Mouse (Mus musculus): ENCODE results near the gene Fam166b.

Fam166b gene

DNA sequence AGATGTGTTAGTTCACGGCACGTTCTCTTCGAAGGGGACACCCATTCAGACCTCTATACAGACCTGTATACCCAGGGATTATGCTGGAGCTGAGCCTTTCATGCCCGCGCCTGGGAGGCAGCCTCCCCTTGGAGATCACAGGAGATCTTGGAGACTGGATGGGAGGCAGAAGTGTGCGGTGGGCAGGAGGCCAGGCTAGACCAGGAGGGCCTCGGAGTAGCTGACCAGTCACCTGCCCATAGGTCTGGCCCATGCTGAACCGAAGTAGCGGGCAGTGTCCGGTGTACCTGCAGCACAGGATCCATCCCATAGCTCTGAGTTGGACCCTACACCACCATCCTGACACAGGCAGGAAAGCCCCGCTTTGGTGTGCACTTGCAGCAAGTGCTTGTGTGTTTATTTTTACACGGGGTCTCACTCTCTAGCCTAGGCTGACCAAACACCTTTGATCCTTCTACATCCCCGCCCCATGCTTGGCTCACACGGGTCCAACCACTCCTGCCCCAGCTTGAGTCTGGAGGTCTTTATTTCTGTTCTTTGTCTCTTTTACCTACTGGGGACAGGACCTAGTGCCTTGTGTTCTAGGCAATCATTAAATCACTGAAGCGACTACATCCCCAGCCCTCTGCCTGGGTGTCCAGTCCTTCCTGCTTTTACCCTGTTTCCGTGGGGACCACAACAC, 613 bp downstream of the Fam166b start:
- no peak for DNase-seq (ENCODE audit: low spot score in 2 of 2)

DNA sequence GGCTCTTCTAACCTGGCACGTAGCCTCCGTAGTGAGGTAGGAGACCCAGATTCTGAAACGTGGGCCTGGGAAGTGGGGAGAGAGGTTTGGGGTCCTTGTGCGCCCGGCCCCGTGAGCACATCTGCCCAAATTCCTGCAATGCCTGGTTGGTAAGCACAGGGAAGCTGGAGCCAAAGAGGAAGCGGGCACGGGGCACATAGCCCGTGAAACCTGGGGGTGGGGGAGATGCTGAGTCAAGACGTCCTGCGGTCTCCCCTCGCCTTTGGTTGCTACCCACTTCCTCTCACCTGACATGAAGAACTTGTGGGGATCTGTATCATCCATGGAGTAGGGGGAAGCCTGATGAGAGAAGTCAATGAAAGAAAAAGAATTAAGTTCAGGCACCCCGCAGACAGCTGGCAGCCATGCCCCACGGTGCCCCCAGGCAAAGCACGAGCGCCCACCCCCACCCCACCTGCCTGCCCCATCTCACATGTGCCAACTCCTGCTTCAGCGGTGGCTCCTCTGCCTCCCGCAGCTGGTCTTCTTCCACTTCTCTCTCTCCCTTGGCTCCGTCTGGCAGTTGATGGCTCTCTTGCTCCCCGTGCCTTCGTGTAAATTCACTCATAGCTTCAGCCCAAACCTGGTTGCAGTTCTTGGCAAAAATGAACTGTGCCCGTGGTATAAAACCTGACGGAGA, 1.3 kb downstream of the Fam166b start:
- DNase-seq (ENCODE audit: low spot score in 2 of 2): no peak

- no peak for DNase-seq (ENCODE audit: low spot score in 2 of 2)
These were observed 2.4 kb downstream of the Fam166b start for GRCm38 (mm10) chr4:43426487-43426886.

GRCm38 (mm10) chr4:43425648-43426380, 3.1 kb downstream of the Fam166b start:
- no peak for DNase-seq (ENCODE audit: low spot score in 2 of 2)

GRCm38 (mm10) chr4:43425197-43425596, 3.7 kb downstream of the Fam166b start:
- DNase-seq (ENCODE audit: low spot score in 2 of 2): no peak

DNA sequence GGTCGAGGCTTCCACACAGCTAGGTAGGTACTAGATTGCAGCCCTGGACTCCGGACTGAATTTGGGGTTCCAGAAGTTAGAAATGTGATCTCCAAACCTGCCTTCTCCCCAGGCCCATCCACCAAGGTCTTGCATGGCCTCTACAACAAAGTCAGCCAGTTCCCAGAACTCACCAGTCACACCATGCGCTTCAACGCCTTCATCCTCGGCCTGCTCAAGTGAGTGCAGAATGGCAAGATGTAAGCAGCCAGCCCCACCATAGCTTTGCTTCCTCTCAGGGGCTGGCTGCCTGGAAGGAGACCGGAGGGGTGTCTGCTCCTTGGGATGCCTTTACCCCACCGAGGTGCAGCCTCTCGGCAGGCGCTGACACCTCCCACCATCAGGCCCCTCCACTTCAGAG, 4.9 kb downstream of the Fam166b start:
- no peak for DNase-seq (ENCODE audit: low spot score in 2 of 2)

GRCm38 (mm10) chr4:43423267-43423934, 5.5 kb downstream of the Fam166b start:
- DNase-seq (ENCODE audit: low spot score in 2 of 2): no peak

DNA sequence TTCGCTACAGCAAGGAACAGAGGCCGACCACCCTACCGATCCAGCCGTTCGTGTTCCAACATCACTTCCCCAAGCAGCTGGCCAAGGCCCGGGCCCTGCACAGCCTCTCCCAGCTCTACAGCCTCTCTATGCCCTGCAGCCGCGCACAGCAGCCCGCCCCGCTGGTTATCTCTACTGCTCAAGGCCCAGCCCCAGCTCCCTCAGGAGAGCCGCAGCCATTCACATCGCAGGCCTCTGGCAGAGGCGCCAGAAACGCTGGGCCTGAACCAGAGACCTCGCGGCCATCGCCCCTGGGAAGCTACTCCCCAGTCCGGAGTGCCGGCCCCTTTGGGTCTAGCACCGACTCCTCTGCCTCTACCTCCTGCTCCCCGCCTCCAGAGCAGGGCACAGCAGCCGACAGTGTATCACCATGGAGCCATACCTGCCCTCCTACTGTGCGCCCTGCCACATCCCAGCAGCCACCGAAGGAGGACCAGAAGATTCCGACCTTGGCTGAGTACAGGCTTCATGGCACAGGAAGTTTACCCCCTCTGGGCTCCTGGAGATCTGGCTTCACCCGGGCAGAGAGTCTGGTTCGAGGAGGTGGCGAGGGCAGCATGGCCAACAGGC, 7.2 kb downstream of the Fam166b start:
- no peak for DNase-seq (ENCODE audit: low spot score in 2 of 2)

DNA sequence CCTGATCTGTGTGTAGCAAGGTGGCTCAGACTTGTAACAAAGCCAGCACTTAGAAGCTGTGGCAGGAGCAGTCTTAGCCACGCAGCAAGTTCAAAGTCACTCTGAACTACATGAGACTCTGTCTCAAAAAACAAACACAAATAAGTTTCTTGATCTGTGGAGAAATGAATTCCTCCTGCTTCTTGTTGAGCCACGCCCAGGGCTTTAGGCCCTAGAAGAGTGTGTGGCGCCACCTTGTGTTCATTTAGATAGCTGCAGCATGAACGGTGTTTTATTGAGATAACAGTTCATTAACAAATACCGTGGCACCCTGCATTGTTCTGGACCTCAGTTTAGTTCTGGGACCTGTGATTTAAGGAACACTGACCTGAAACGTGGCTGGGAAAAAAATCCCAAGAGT, 8.6 kb downstream of the Fam166b start:
- DNase-seq (ENCODE audit: low spot score in 2 of 2): peak in 1 of 2 experiments; percentile 67

DNA sequence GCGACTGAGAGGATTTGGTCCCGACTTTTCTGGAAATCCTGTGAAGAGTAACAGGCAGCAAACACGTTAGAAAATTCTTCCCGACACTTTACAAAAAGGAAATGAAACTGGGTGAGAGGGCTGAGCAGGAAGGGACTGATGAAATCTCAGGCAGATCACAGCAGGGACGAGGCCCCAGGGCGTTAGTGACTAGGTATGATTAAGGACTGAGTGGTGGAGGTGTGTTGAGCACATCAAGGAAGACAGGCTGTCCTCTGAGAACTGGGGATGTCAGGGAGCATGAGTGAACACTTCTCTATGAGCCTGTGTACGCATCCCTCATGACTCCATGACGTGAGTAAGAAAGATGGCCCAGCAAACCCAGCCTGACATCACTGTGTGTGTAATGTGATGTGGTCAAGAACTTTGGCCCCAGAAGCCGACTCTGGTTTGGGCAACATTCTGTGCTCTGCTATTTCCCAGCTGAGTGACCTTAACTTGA, 9.1 kb downstream of the Fam166b start:
- DNase-seq (ENCODE audit: low spot score in 2 of 2): no peak

DNA sequence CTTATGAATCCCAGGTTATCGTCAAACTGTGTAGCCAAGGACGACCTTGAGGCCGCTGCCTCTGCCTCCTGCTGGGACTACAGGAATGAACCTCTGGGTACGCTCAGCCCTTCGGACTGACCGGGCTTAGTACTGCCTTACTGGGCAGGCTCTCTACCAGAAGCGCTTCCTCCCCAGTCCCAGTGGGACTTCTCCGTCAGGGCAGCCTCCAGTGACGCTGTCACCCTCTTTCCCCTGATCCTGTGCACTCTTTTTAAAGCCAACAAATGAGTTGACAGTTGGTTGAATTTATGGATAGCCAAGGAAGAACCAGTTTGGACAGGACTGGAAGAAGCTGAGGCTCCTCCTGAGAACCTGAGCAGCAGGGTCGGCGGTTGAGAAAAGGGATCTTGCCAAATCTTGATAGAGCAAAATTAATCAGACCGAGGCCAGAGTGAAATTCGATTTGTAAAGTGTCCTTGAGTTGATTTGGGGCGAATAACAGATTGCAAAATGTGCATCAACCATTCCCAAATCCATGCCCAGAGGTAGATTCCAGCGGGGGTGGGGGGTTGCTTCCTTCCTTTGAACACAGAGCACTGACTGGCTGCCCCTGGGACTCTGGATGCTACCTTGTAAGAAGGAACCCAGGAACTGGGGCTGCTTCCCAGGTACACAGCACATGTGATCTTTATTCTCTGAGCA, 9.8 kb downstream of the Fam166b start:
- no peak for DNase-seq (ENCODE audit: low spot score in 2 of 2)

- no peak for DNase-seq (ENCODE audit: low spot score in 2 of 2)
These were observed 10.5 kb downstream of the Fam166b start for GRCm38 (mm10) chr4:43418450-43418849.

GRCm38 (mm10) chr4:43417269-43418062, 11.5 kb downstream of the Fam166b start:
- DNase-seq (ENCODE audit: low spot score in 2 of 2): no peak

GRCm38 (mm10) chr4:43416071-43416490, 12.9 kb downstream of the Fam166b start:
- no peak for DNase-seq (ENCODE audit: low spot score in 2 of 2)

- DNase-seq (ENCODE audit: low spot score in 2 of 2): no peak
These were observed 13.5 kb downstream of the Fam166b start for GRCm38 (mm10) chr4:43415221-43416070.

DNA sequence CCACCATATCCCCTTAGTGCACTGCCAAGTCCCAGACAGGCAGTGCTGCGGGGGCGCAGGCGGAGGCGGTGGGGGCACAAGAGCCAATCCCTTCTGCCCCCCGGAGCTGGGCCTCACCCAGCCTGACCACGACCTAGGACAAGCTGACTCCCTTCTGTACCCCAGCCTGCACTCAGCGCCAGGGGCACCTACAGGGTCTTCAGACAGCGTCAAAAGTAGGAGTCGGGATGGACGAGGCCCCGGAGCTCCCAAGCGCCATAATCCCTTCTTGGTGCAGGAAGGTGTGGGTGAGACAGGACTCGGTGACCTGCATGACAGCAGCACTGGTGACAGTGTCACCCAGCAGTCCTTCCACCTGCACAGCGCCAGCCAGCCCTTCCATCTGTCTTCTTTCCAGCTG, 14.2 kb downstream of the Fam166b start:
- no peak for DNase-seq (ENCODE audit: low spot score in 2 of 2)

DNA sequence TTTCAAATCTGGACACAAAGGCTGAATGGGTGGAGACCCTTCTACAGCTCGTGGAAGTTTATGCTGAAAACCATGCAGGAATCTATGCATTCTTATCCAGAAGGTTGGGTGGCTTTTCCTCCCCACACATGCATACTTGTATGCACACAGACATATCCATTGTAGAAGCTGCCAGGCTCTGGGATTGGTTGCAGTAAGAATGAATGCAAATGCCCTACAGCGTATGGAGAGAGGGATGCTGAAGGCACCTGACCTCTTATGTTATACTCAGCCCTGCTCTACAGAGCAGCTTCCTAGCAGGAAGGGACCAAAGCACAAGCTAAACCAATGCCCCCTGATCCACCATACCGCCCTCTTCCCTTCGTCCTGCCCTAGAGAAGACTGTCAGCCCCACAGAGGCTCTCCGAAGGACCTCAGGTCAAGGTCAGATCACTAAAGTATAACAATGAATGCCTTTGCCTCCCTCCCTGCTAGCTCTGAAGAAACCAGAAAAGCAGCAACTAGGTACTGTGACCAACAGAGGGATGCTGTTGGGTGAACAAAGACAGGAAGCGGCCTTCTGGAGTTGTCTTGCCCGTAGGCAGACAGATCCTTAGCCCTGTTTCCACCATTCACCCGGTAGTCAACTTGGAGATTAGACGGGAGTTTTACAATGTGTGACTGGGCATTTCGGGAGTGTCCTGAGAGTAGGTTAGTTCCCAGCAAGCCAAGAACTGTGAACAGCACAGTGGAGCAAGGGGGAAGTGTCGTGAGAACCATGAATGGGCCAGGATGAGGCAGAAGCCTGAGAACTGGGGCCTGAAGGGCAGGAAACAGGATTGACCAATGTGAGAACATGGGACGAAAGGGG, 21.6 kb downstream of the Fam166b start:
- no peak for DNase-seq (ENCODE audit: low spot score in 2 of 2)

All from cerebellum, postnatal 4 days (tissue).